Mouse (Mus musculus) heart, embryonic 11.5 days (tissue): Measurements from ENCODE around the gene Gm21885. TPM values are rescaled to one million over a fixed set of nuclear protein-coding genes. Genes with fewer than 3 reads are reported as not detected.

Experiments used
- ATAC-seq: fragments of 200-750 bp; cut with Nextera tagmentation; replicated peaks from 2 replicates; pipeline ENCODE4 v1.8.0; 2017; ENCODE audit warnings: moderate library complexity; ENCODE audit not compliant: insufficient number of reproducible peaks, low FRiP score, low TSS enrichment
- H3K27ac ChIP-seq: fragments of 300-500 bp; sonication (generic); 2 replicates; pipeline ENCODE4 v1.5.1; 2014; ENCODE audit warnings: mild to moderate bottlenecking, low read depth, low read length
- H3K27me3 ChIP-seq: fragments of 300-500 bp; sonication (generic); 2 replicates; pipeline ENCODE4 v1.6.1; 2014; ENCODE audit warnings: mild to moderate bottlenecking, low read length, mixed read lengths; ENCODE audit not compliant: control insufficient read depth, insufficient read depth
- H3K36me3 ChIP-seq: fragments of 300-500 bp; sonication (generic); 2 replicates; pipeline ENCODE4 v1.6.1; 2014; ENCODE audit warnings: mild to moderate bottlenecking, low read length, moderate library complexity, mixed read lengths; ENCODE audit not compliant: control insufficient read depth, insufficient read depth
- H3K4me1 ChIP-seq: fragments of 300-500 bp; sonication (generic); 2 replicates; pipeline ENCODE4 v1.6.1; 2014; ENCODE audit warnings: low read length; ENCODE audit not compliant: control insufficient read depth, insufficient read depth
- H3K4me2 ChIP-seq: fragments of 300-500 bp; sonication (generic); 2 replicates; pipeline ENCODE4 v1.6.1; 2014; ENCODE audit warnings: mild to moderate bottlenecking, moderate library complexity
- H3K4me3 ChIP-seq: fragments of 300-500 bp; sonication (generic); 2 replicates; pipeline ENCODE4 v1.5.1; 2014; ENCODE audit warnings: low read depth, low read length
- H3K9ac ChIP-seq: fragments of 300-500 bp; sonication (generic); 2 replicates; pipeline ENCODE4 v1.6.1; 2014; ENCODE audit warnings: mild to moderate bottlenecking, low read depth, low read length, moderate library complexity
- H3K9me3 ChIP-seq: fragments of 300-500 bp; sonication (generic); replicated peaks from 2 replicates; pipeline ENCODE4 v1.6.1; 2016; ENCODE audit warnings: low read length; ENCODE audit not compliant: control insufficient read depth
- WGBS: fragments of 180-500 bp; shearing (Covaris S2); extraction: QIAGEN DNeasy Blood & Tissue Kit; methylation state at CpG from one replicate; pipeline ENCODE4 v1.1.7; 2014; ENCODE audit not compliant: insufficient replicate concordance; 5-methylcytosine and 5-hydroxymethylcytosine counted together
- polyA plus RNA-seq: library from polyadenylated mRNA; unstranded; fragments of >200 nt; fragmentation: Nextera tagmentation; extraction: Ambion mirVana; gene quantifications from 2 replicates; pipeline ENCODE4 v1.2.1, GENCODE M21; 2014

Gm21885 gene
- polyA plus RNA-seq, 1 experiment from 2014 or later: not detected

- Histone ChIP-seq H3K27ac (no peak overlapping the region), H3K4me3 (no peak overlapping the region), H3K36me3 (no peaks in the 10 kb centered on the region; the same call in 1 of the 2 replicates), H3K27me3 (no peaks in the 10 kb centered on the region), H3K4me2 (peak overlapping the region; percentile 27; the same call in 1 of the 2 replicates), H3K9me3 (no peaks in the 10 kb centered on the region), H3K4me1 (peaks cover 46% of the 10 kb centered on the region), H3K9ac (no peak overlapping the region)
- ATAC-seq: no peak
- WGBS: 87% methylated on average over 5 of the region's 5 CpGs
Observed at GRCm38 (mm10) chr11:94318056-94318455, 36.4 kb downstream of the Gm21885 start.

DNA sequence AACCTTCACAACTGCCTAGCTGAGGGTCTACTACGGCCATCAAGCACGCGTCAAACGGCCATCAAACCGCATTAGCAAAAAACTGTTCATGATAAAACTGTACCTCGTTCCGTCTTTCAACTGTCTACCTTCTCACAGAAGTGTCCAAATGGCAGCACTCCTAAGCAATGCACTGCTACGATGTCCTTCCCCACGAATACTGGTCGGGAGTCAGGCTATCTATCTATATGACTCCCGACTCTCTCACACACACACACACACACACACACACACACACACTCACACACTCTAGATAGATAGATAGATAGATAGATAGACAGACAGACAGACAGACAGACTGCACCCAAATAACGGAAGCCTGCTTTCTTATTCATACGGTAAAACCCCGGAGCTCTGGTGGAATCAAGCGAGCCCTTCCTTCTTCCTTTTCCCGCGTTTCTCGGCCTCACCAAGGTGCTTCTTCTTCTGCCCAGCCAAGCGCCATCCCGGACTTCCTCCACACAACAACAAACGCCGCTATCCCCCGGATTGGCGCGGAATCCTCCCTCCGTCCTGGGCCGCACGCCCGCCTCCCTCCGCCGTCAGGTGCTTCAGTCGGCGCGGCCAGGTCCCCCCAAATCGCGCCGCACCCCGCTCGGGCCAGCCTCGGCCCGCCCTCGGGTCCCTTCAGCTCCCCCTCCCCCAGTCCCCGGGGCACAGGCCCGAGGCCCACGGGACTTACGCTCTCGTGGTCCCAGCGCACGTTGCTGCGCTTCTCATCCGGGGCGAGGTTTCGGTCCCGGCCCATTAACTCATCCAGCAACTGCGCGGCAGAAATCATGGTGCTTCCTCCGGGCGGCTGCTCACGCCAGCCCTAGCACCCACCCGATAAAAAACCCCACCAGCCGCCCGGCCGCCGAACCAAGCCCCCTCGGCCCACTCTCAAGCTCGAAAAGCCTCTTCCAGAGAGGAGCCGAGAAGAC, 39.6 kb downstream of the Gm21885 start:
- Histone ChIP-seq H3K27me3 (no peaks in the 10 kb centered on the region), H3K4me3 (peak overlapping the region; percentile 95), H3K4me1 (peaks cover 26% of the 10 kb centered on the region), H3K9ac (peak overlapping the region; percentile 98), H3K36me3 (no peaks in the 10 kb centered on the region; the same call in 1 of the 2 replicates), H3K27ac (peak overlapping the region; percentile 95), H3K9me3 (no peaks in the 10 kb centered on the region), H3K4me2 (peak overlapping the region; percentile 87)
- WGBS: under 1% methylated on average over 67 of the region's 67 CpGs
- peak; percentile 68 for ATAC-seq

- peak within 1 kb of the TSS; percentile 87 for H3K4me2 ChIP-seq
- H3K27me3 ChIP-seq: no peaks in the 10 kb centered on the region
- H3K4me1 ChIP-seq: peaks cover 23% of the 10 kb centered on the region
- under 1% methylated on average over 36 of the region's 36 CpGs for WGBS
- no peaks in the 10 kb centered on the region; the same call in 1 of the 2 replicates for H3K36me3 ChIP-seq
- no peaks in the 10 kb centered on the region for H3K9me3 ChIP-seq
- peak within 1 kb of the TSS; percentile 95 for H3K4me3 ChIP-seq
- H3K9ac ChIP-seq: peak within 1 kb of the TSS; percentile 98
- peak; percentile 97 for ATAC-seq
- H3K27ac ChIP-seq: peak within 1 kb of the TSS; percentile 95
Observed at GRCm38 (mm10) chr11:94321931-94322400, 40.3 kb downstream of the Gm21885 start, which contains the start of gene Luc7l3. TSS of gene Luc7l3 (minus strand) at chr11:94321988.

- WGBS: 23% methylated on average over 5 of the region's 5 CpGs
- H3K27me3 ChIP-seq: no peaks in the 10 kb centered on the region
- peaks cover 21% of the 10 kb centered on the region for H3K4me1 ChIP-seq
- H3K27ac ChIP-seq: peak overlapping the region; percentile 95
- no peaks in the 10 kb centered on the region; the same call in 1 of the 2 replicates for H3K36me3 ChIP-seq
- H3K9ac ChIP-seq: peak overlapping the region; percentile 98
- no peaks in the 10 kb centered on the region for H3K9me3 ChIP-seq
- no peak for ATAC-seq
- H3K4me3 ChIP-seq: peak overlapping the region; percentile 95
- H3K4me2 ChIP-seq: peak overlapping the region; percentile 87
Observed at GRCm38 (mm10) chr11:94322636-94323035, 41.0 kb downstream of the Gm21885 start.

DNA sequence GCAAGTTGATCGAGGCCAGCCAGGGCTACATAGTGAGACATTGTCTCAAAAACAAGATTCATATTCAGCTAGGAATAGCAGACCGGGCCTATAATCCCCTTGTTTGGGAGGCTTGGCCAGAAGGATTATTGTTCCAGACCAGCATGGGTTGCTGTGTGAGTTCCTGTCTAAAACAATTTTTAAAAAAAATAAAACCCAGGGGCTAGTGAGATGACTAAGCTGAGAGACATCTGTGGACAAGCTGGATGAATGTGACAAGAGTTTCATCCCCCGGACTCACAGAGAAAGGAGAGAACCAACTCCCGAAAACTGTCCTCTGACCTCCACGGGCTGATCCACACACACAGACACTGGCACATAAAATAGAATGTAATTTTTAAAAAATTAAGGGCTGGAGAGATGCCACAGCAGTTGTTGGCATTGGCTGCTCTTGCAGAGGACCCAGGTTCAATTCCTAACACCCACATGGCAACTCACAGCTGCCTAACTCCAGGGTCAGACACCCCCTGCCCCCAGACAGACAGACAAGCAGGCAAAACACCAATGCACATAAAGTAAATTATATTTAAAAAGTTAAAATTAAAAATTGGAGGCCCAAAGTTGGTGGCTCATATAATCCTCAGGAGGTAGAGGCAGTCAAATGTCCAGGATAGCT, 41.7 kb downstream of the Gm21885 start:
- Histone ChIP-seq H3K27ac (no peak overlapping the region), H3K9me3 (no peaks in the 10 kb centered on the region), H3K4me2 (no peak overlapping the region), H3K4me1 (peaks cover 18% of the 10 kb centered on the region), H3K36me3 (no peaks in the 10 kb centered on the region; the same call in 1 of the 2 replicates), H3K4me3 (no peak overlapping the region), H3K9ac (no peak overlapping the region), H3K27me3 (no peaks in the 10 kb centered on the region)
- WGBS: 86% methylated on average over 5 of the region's 5 CpGs
- ATAC-seq: no peak

- no peak for ATAC-seq
- no peak overlapping the region for H3K4me3 ChIP-seq
- H3K4me1 ChIP-seq: peaks cover 18% of the 10 kb centered on the region
- H3K9me3 ChIP-seq: no peaks in the 10 kb centered on the region
- no peaks in the 10 kb centered on the region for H3K27me3 ChIP-seq
- WGBS: 64% methylated on average over 5 of the region's 5 CpGs
- H3K27ac ChIP-seq: no peak overlapping the region
- no peak overlapping the region for H3K9ac ChIP-seq
- H3K4me2 ChIP-seq: no peak overlapping the region
- no peaks in the 10 kb centered on the region for H3K36me3 ChIP-seq
Observed at GRCm38 (mm10) chr11:94324618-94325017, 42.9 kb downstream of the Gm21885 start.

DNA sequence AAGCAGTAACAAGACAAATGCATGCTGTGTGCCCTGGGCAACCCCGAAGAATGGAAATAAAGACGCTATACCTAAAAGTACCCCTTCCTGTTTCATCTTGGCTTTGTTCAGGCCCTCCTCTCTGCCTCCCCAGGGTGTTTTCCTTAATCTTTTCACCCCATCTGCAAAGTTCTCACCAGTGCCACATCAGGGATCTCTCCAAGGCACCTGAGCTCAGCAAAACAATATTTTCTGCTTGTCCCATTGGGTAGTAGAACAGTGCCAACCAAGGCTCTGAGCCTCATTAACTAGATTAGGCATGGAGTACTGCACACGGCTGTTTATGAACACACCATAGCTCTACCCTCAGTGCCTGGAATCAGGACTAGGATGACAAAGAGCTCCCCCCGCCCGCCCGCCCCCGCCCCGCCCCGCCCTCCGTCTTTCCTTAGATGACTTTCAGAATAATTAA, 45.3 kb downstream of the Gm21885 start:
- Histone ChIP-seq H3K4me2 (peak overlapping the region; percentile 77), H3K4me1 (peaks cover 20% of the 10 kb centered on the region), H3K36me3 (no peaks in the 10 kb centered on the region), H3K9me3 (no peaks in the 10 kb centered on the region), H3K9ac (peak overlapping the region; percentile 62), H3K27me3 (no peaks in the 10 kb centered on the region), H3K4me3 (peak overlapping the region; percentile 16; the same call in 1 of the 2 replicates), H3K27ac (peak overlapping the region; percentile 98)
- 5% methylated on average over 10 of the region's 10 CpGs for WGBS
- ATAC-seq: no peak
